ENCODE assay signal across 20 mouse cellular contexts in genomic region chr2:166824998-166825397, GRCm38 (mm10). TPM values are rescaled to one million over a fixed set of nuclear protein-coding genes. Genes with fewer than 3 reads are reported as not detected.
DNase-seq lines count a peak whose midpoint lies in the region; TF ChIP-seq lines count a peak whose summit lies in the region.
"Had no signal": no experiment of that assay in that cellular context is flagged by ENCODE, and none has a peak within 500 bp of the region (broad histone marks: within the 10 kb centered on the region; RNA-seq: fewer than 3 reads in every experiment).

No protein-coding gene starts in this region.

- H3K27me3 ChIP-seq in heart, adult 2 months (ENCODE audit: control insufficient read depth, insufficient read depth, low read length), result no peaks in the 10 kb centered on the region
- no peaks in the 10 kb centered on the region for H3K27me3 ChIP-seq in splenic B cell, adult 2 months (ENCODE audit: control insufficient read depth, insufficient read depth, low read length, poor library complexity, severe bottlenecking)
- H3K27me3 ChIP-seq: CH12.LX; embryonic facial prominence, embryonic 13.5 days; forebrain, embryonic 12.5 days; heart, embryonic 12.5 days; hindbrain, embryonic 12.5 days; Patski had no signal

- no peak for TF ChIP-seq CTCF in heart, adult 2 months (IDR thresholded peaks at IDR 0.05)

- WGBS in heart, adult 2 months, result 88% methylated on average over 5 of the region's 5 CpGs

- TF ChIP-seq EP300 in heart, adult 2 months (IDR thresholded peaks at IDR 0.05; ENCODE audit: insufficient read depth, low read depth, low read length), result no peak

- intact Hi-C loops in heart, adult 2 months (cut with DNase I), result no loop called here
- intact Hi-C loops in heart, postnatal 10 days (cut with DNase I), result no loop called here

- peaks cover 8% of the 10 kb centered on the region for H3K79me2 ChIP-seq in heart, adult 2 months (replicated peaks; ENCODE audit: control insufficient read depth, insufficient read depth, low read length)

- no peak for TF ChIP-seq POLR2A in heart, adult 2 months (IDR thresholded peaks at IDR 0.05; ENCODE audit: insufficient read depth, low read depth, low read length)

- no peak for DNase-seq in heart, adult 2 months
- DNase-seq in heart, postnatal 10 days, result no peak
- DNase-seq in kidney, postnatal 10 days, result peak; percentile 28
- DNase-seq in kidney, postnatal 4 days, result no peak
- peak; percentile 35 for DNase-seq in lung, postnatal 36 days
- DNase-seq in lung, postnatal 25 days (ENCODE audit: low spot score), result no peak
- peak; percentile 29 for DNase-seq in splenic B cell, adult 2 months (ENCODE audit: low read depth, low spot score)
- no peak for DNase-seq in layer of hippocampus, adult 9-11 months
- DNase-seq: adrenal gland, postnatal 14 days; cerebellum, adult 18-20 months; cerebellum, adult 9-11 months; cerebellum, postnatal 36 days; gastrocnemius, postnatal 10 days; heart, postnatal 36 days had no signal

- H3K4me1 ChIP-seq in heart, adult 2 months (ENCODE audit: control insufficient read depth, insufficient read depth, low read length), result peaks cover 21% of the 10 kb centered on the region
- H3K4me1 ChIP-seq: forebrain, embryonic 12.5 days had no signal

- peak overlapping the region; percentile 42; the same call in 1 of the 2 replicates for H3K27ac ChIP-seq in heart, adult 2 months
- H3K27ac ChIP-seq: embryonic facial prominence, embryonic 13.5 days; forebrain, embryonic 12.5 days; hindbrain, embryonic 12.5 days had no signal

- no peaks in the 10 kb centered on the region for H3K36me3 ChIP-seq in heart, adult 2 months (ENCODE audit: control insufficient read depth, insufficient read depth, low read length)
- H3K36me3 ChIP-seq in splenic B cell, adult 2 months (ENCODE audit: control insufficient read depth, insufficient read depth, low read length, poor library complexity, severe bottlenecking), result peaks cover 2% of the 10 kb centered on the region; the same call in 1 of the 2 replicates
- H3K36me3 ChIP-seq: forebrain, embryonic 12.5 days; hindbrain, embryonic 12.5 days had no signal

- no peak overlapping the region for H3K9ac ChIP-seq in heart, adult 2 months (ENCODE audit: low read depth, low read length)
- H3K9ac ChIP-seq: embryonic facial prominence, embryonic 13.5 days; forebrain, embryonic 12.5 days; heart, embryonic 12.5 days; hindbrain, embryonic 12.5 days had no signal

- H3K4me3 ChIP-seq in heart, adult 2 months, result no peak overlapping the region
- H3K4me3 ChIP-seq: embryonic facial prominence, embryonic 13.5 days; forebrain, embryonic 12.5 days; heart, embryonic 12.5 days; hindbrain, embryonic 12.5 days had no signal

RNA-seq across cellular contexts. Expression of gene Arfgef2, which starts 19.6 kb away (rescaled TPM):
- total RNA-seq in heart, adult 2 months (2021), result 10 to 100 TPM; 45.4 to 50.4 TPM
- polyA plus RNA-seq in heart, adult 2 months (2012; rRNA removed), result 12.5 and 20.4 TPM in 2 replicates
- total RNA-seq in heart, postnatal 10 days (2021), result 10 to 100 TPM; 40.1 to 43.4 TPM

RNA-seq across cellular contexts. Expression of gene Trp53rkb, which starts 32.7 kb away (rescaled TPM):
- 1 to 10 TPM; 2.2 to 3.0 TPM for total RNA-seq in heart, adult 2 months (2021)
- 1.4 and 1.8 TPM in 2 replicates for polyA plus RNA-seq in heart, adult 2 months (2012; rRNA removed)
- total RNA-seq in heart, postnatal 10 days (2021), result 1 to 10 TPM; 3.0 to 3.2 TPM

Comparison
In these comparisons a context has a peak if more than half of its experiments do, and no peak if none do; other contexts are left out.
1. DNase-seq: peak in kidney, postnatal 10 days (single experiment), lung, postnatal 36 days (single experiment) and splenic B cell, adult 2 months (single experiment); none in heart, adult 2 months (0 of 2), heart, postnatal 10 days (0 of 2), kidney, postnatal 4 days (0 of 2), lung, postnatal 25 days (single experiment) and layer of hippocampus, adult 9-11 months (single experiment).